Comparison of ENCODE assay signal across 8 mouse cellular contexts in genomic region chr4:9780179-9780578, GRCm38 (mm10).
DNase-seq lines count a peak whose midpoint lies in the region; ATAC-seq lines count a peak whose summit lies in the region.

No protein-coding gene starts in this region.

- H3K9ac ChIP-seq in forebrain, embryonic 16.5 days (replicated peaks; ENCODE audit: low read depth, low read length), result no peak overlapping the region
- H3K9ac ChIP-seq in midbrain, embryonic 14.5 days (replicated peaks; ENCODE audit: low read length), result no peak overlapping the region

- DNase-seq in CD4-positive, CD25-positive, alpha-beta regulatory T cell, adult 2 months (ENCODE audit: low read depth, low spot score), result peak; percentile 41
- peak; percentile 45 for DNase-seq in c-Kit-positive CD71-positive TER-119-positive erythroid progenitor cells, embryonic 14.5 days (ENCODE audit: low spot score)
- DNase-seq in induced T-regulatory cell, adult 2 months (ENCODE audit: low read depth), result peak; percentile 28
- DNase-seq in left cerebral cortex, adult 8-10 months (ENCODE audit: low spot score in 2 of 2), result peak; percentile 9 to 54
- peak; percentile 83 for DNase-seq in midbrain, embryonic 14.5 days
- peak; percentile 40 to 76 for DNase-seq in spleen, postnatal 4 days (ENCODE audit: low spot score in 2 of 2)

- no peak overlapping the region for H3K4me3 ChIP-seq in forebrain, embryonic 16.5 days (replicated peaks; ENCODE audit: low read length)
- H3K4me3 ChIP-seq in midbrain, embryonic 14.5 days (replicated peaks; ENCODE audit: low read depth, low read length), result no peak overlapping the region

- H3K9me3 ChIP-seq in forebrain, embryonic 16.5 days (ENCODE audit: control insufficient read depth, low read length), result no peaks in the 10 kb centered on the region
- no peaks in the 10 kb centered on the region for H3K9me3 ChIP-seq in midbrain, embryonic 14.5 days (ENCODE audit: control insufficient read depth, low read length)

- no peak for ATAC-seq in CD4-positive, CD25-positive, alpha-beta regulatory T cell, adult 4 months
- ATAC-seq in forebrain, embryonic 16.5 days, result peak; percentile 65; the same call in 1 of the 2 replicates
- peak; percentile 37; the same call in 1 of the 2 replicates for ATAC-seq in midbrain, embryonic 14.5 days (ENCODE audit: low FRiP score, low TSS enrichment)

- H3K4me2 ChIP-seq in forebrain, embryonic 16.5 days (ENCODE audit: low read length), result no peak overlapping the region
- H3K4me2 ChIP-seq in midbrain, embryonic 14.5 days (ENCODE audit: low read length), result no peak overlapping the region

- no peaks in the 10 kb centered on the region for H3K36me3 ChIP-seq in forebrain, embryonic 16.5 days (ENCODE audit: control insufficient read depth, insufficient read depth)
- no peaks in the 10 kb centered on the region for H3K36me3 ChIP-seq in midbrain, embryonic 14.5 days (ENCODE audit: control insufficient read depth, insufficient read depth, low read length)

- no peak overlapping the region for H3K27ac ChIP-seq in forebrain, embryonic 16.5 days (ENCODE audit: low read length)
- H3K27ac ChIP-seq in midbrain, embryonic 14.5 days (replicated peaks; ENCODE audit: low read depth, low read length), result no peak overlapping the region

- H3K4me1 ChIP-seq in forebrain, embryonic 16.5 days (replicated peaks; ENCODE audit: control insufficient read depth, insufficient read depth, low read length), result no peaks in the 10 kb centered on the region
- H3K4me1 ChIP-seq in midbrain, embryonic 14.5 days (ENCODE audit: control insufficient read depth, insufficient read depth, low read length), result no peaks in the 10 kb centered on the region

- 38% methylated on average over 9 of the region's 9 CpGs for WGBS in forebrain, embryonic 16.5 days
- WGBS in midbrain, embryonic 14.5 days, result 41% methylated on average over 9 of the region's 9 CpGs

- H3K27me3 ChIP-seq in forebrain, embryonic 16.5 days (replicated peaks; ENCODE audit: control insufficient read depth, insufficient read depth, low read length), result no peaks in the 10 kb centered on the region
- H3K27me3 ChIP-seq in midbrain, embryonic 14.5 days (ENCODE audit: control insufficient read depth, insufficient read depth, low read length), result no peaks in the 10 kb centered on the region

Comparison
In these comparisons a context has a peak if more than half of its experiments do, and no peak if none do; other contexts are left out.
1. DNase-seq: peak in every context shown above with its lines; median percentile 83 in midbrain, embryonic 14.5 days; 58 in spleen, postnatal 4 days; 45 in c-Kit-positive CD71-positive TER-119-positive erythroid progenitor cells, embryonic 14.5 days; 41 in CD4-positive, CD25-positive, alpha-beta regulatory T cell, adult 2 months; 32 in left cerebral cortex, adult 8-10 months; 28 in induced T-regulatory cell, adult 2 months.